Mouse (Mus musculus): ENCODE measurements around the gene Gm11020.

GRCm38 (mm10) chr8:104367398-104367797 lies 46.0 kb downstream of the Gm11020 start:
- TF ChIP-seq CTCF (IDR thresholded peaks at IDR 0.05; ENCODE audit: extremely low read depth, insufficient read depth, low read length) (no peak), POLR2A (IDR thresholded peaks at IDR 0.05; ENCODE audit: extremely low read depth, insufficient read depth, low read length) (no peak)

Data from cortical plate, adult 2 months (tissue).